Mouse (Mus musculus) naive thymus-derived CD4-positive, alpha-beta T cell, adult 5 months (primary cell): ENCODE results near the gene Ces3b. TPM values are rescaled to one million over a fixed set of nuclear protein-coding genes. Genes with fewer than 3 reads are reported as not detected.

ENCODE experiments used
- polyA plus RNA-seq: library from polyadenylated mRNA; unstranded; fragments of 100-300 nt; shearing (Covaris generic); gene quantifications from one replicate; pipeline ENCODE4 v1.2.1, GENCODE M21; 2017

Ces3b gene
- not detected for polyA plus RNA-seq

GRCm38 (mm10) chr8:105083449-105084050 lies at the start of gene Ces3b:
Gene Ces3b, plus strand, starts transcription at chr8:105083753.

GRCm38 (mm10) chr8:105048371-105048854 lies 35.1 kb upstream of the Ces3b start, which contains the start of gene Ces3a:
Gene Ces3a, plus strand, starts transcription at chr8:105048601.

GRCm38 (mm10) chr8:105131509-105131908 lies 48.0 kb downstream of the Ces3b start, which contains the start of gene Ces4a:
Gene Ces4a, plus strand, starts transcription at chr8:105131800.

Other genes starting within 250 kb of the Ces3b start
- gene Ces2c, start 236.7 kb upstream of the Ces3b start, polyA plus RNA-seq, result not detected
- not detected for gene Ces2e, start 157.5 kb upstream of the Ces3b start, polyA plus RNA-seq
- not detected for gene Ces2f, start 136.4 kb upstream of the Ces3b start, polyA plus RNA-seq
- not detected for gene Ces2g, start 122.0 kb upstream of the Ces3b start, polyA plus RNA-seq
- gene Ces2h, start 82.9 kb upstream of the Ces3b start, polyA plus RNA-seq, result not detected
- not detected for gene Ces3a, start 35.2 kb upstream of the Ces3b start, polyA plus RNA-seq
- not detected for gene Ces4a, start 48.0 kb downstream of the Ces3b start, polyA plus RNA-seq
- gene Cbfb, start 86.9 kb downstream of the Ces3b start, polyA plus RNA-seq, result 89.9 TPM
- 29.6 TPM for gene D230025D16Rik, start 141.4 kb downstream of the Ces3b start, polyA plus RNA-seq
- gene B3gnt9, start 171.4 kb downstream of the Ces3b start, polyA plus RNA-seq, result 0.55 TPM
- 40.0 TPM for gene Tradd, start 180.9 kb downstream of the Ces3b start, polyA plus RNA-seq
- 9.9 TPM for gene Fbxl8, start 180.9 kb downstream of the Ces3b start, polyA plus RNA-seq
- gene Hsf4, start 186.0 kb downstream of the Ces3b start, polyA plus RNA-seq, result not detected
- gene Nol3, start 192.4 kb downstream of the Ces3b start, polyA plus RNA-seq, result not detected
- gene 4931428F04Rik, start 206.1 kb downstream of the Ces3b start, polyA plus RNA-seq, result 2.1 TPM
- gene Exoc3l, start 212.3 kb downstream of the Ces3b start, polyA plus RNA-seq, result 1.8 TPM
- 112 TPM for gene E2f4, start 213.9 kb downstream of the Ces3b start, polyA plus RNA-seq
- 4.2 TPM for gene Elmo3, start 221.8 kb downstream of the Ces3b start, polyA plus RNA-seq
- gene Lrrc29, start 242.5 kb downstream of the Ces3b start, polyA plus RNA-seq, result 1.9 TPM
- gene Tmem208, start 242.6 kb downstream of the Ces3b start, polyA plus RNA-seq, result 62.3 TPM